Mouse (Mus musculus) urinary bladder, postnatal 25 days (tissue): ENCODE data around the gene H2-Q7.
A peak's percentile ranks its signal among the peaks of the same experiment; 100 is the strongest.
"Not testable (repeated sequence)": the region's sequence is repeated elsewhere in the genome, so short reads cannot be mapped to it uniquely, and the experiment has no call there.

Experiments used
- DNase-seq: peaks from one replicate; pipeline ENCODE4 v3.0.0; 2022; ENCODE audit warnings: low spot score

H2-Q7 gene

GRCm38 (mm10) chr17:35438885-35439284, at the start of gene H2-Q7:
TSS of gene H2-Q7 (plus strand) at chr17:35439155.
- DNase-seq, result peak; percentile 72

DNA sequence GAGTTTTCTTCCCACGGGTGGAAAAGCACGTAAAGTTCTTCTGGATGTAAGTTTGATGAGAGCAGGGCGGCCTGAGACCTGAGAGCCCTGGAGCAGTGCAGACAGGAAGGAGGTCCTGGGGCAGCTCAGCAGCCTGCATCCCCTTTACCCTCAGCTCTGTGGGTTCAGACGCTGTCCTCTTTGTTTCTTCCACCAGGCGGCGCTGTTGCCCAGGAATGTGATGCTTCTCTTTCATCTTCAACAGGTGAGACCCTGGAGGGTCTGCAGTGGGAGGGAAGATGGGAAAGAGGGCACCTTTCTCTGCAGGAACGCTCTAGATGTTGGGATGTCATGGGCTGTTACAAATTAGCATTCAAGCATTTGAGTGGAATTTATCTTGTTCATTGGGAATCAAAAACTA, 49.2 kb upstream of the H2-Q7 start:
- peak; percentile 24 for DNase-seq

DNA sequence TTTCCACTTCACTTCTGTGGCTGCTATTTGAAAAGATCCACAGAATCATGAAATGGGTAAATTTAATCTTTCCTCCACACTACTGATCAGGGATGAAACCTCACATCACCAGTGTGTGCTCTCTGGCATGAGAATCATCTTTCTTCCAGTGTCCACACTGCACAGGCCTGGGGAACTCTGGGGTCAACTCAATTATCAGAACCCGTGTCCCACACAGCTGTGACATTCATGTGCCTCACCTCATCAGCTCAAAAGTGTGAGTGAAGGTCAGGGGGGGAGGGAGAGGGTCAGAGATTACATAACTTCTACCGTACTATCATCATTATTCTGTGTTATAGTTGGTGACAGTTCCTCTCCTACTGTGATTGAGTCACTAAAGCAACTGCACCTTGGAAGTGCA, 46.3 kb upstream of the H2-Q7 start:
- DNase-seq, result not testable (repeated sequence)

- not testable (repeated sequence) for DNase-seq
Measured at GRCm38 (mm10) chr17:35393864-35394800, 44.8 kb upstream of the H2-Q7 start.

- DNase-seq, result not testable (repeated sequence)
Measured at GRCm38 (mm10) chr17:35396956-35397355, 42.0 kb upstream of the H2-Q7 start.

- not testable (repeated sequence) for DNase-seq
Measured at GRCm38 (mm10) chr17:35413057-35413456, 25.9 kb upstream of the H2-Q7 start.

- not testable (repeated sequence) for DNase-seq
Measured at GRCm38 (mm10) chr17:35415273-35416129, 23.5 kb upstream of the H2-Q7 start.

DNA sequence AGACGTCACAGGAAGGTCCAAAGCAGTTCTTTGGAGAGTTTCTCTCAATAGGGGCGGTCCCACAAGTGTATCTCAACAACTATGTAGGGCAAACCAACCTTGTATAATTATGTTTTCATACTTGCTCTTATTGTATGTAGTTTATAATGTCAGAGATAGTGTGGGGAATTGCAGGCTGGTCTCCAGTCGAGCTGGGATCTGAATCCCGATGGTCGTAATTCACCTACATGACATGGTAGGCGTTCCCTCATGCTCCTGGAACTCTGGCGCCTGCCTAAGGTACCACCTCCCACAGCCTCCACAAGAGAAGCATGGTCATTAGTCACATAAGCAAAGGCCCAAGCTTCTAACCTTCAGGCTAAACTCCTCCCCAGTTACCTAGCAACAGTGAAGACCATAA, 20.2 kb upstream of the H2-Q7 start:
- no peak for DNase-seq

DNA sequence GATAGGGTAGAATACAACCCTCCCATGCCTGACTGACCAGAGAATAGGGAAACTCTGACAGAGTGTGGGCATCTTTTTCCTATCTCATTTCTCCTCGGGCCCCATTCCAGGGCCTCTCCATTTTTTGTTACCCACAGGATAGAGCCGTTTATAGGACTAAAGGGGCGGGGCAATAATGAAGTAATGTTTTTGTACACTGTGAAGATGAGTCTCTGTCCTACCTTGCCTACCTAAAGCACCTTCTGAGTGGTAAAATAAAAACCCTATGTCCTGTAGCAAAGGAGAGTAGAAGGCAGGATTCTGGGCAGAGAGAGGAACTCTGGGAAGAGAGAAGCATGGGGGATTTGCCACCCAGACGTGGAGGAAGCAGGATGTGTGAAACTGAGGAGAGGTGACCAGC, 19.4 kb upstream of the H2-Q7 start:
- DNase-seq, result not testable (repeated sequence)

GRCm38 (mm10) chr17:35420206-35420810, 18.6 kb upstream of the H2-Q7 start:
- peak; percentile 24 for DNase-seq

DNA sequence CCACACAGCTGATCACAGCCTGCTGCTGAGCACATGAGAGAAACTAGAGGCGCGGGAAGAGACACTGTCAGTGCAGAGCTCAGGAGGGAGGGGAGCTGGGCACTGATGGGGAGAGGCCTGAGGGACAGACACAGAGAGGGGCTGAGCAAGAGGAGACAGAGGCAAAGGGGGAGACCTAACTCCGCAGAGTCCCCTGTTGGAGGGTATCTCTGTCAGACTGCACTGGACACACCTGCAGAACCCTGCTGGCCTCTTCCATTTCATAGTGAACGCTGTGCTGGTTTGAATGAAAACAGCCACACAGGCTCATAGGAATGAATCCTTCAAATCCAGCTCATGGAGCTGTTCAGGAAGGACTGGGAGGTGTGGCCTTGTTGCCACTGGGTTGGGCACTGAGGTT, 17.6 kb upstream of the H2-Q7 start:
- DNase-seq, result not testable (repeated sequence)

GRCm38 (mm10) chr17:35422360-35422759, 16.6 kb upstream of the H2-Q7 start:
- not testable (repeated sequence) for DNase-seq

GRCm38 (mm10) chr17:35423131-35423810, 15.7 kb upstream of the H2-Q7 start:
- DNase-seq, result not testable (repeated sequence)

DNA sequence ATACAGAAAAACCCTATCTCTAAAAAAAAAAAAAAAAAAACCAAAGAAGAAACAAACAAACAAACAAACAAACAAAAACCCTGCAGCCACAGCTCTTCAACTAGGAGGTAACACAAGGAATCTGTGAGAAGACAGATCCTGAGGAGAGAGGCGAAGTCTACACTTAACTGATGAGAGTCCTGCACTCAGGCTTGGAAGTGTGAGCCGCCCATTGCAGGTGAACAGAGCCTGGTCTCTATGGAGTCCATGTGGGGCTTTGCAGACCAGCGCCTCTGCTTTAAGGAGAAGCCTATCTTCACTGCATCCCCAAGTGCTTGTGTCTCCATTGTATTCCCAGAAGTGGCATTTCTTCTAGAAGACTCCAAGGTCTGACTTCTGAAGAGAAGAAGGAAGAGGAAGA, 14.8 kb upstream of the H2-Q7 start:
- not testable (repeated sequence) for DNase-seq

DNA sequence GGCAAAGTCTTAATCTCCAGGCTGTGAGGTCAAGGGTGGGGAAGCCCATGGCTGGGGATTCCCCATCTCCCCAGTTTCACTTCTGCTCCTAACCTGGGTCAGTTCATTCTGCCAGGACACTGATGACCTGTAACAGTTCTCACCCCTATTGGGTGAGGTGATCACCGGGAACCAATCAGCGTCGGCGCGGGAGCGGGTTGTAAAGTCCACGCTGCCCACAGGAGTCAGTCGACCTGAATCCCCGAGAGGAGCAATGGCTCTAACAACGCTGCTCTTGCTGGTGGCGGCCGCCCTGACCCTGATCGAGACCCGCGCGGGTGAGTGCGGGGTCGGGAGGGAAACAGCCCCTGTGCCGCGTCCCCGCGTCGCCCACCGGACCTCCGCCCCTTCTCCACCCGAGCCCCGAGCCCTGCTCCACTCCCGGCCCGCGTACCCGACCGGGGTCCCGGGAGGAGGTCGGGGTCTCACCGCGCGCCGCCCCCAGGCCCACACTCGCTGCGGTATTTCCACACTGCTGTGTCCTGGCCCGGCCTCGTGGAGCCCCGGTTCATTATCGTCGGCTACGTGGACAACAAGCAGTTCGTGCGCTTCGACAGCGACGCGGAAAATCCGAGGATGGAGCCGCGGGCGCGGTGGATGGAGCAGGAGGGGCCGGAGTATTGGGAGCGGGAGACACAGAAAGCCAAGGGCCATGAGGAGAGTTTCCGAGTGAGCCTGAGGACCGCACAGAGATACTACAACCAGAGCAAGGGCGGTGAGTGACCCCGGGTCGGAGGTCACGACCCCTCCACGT, 14.1 kb upstream of the H2-Q7 start, which contains the start of gene H2-Q6:
Gene H2-Q6, plus strand, starts transcription at position 227 of the 793 bp plus-strand sequence.
- peak; percentile 48 for DNase-seq

GRCm38 (mm10) chr17:35425474-35425873, 13.5 kb upstream of the H2-Q7 start:
- not testable (repeated sequence) for DNase-seq

- not testable (repeated sequence) for DNase-seq
Measured at GRCm38 (mm10) chr17:35428883-35429282, 10.1 kb upstream of the H2-Q7 start.

DNA sequence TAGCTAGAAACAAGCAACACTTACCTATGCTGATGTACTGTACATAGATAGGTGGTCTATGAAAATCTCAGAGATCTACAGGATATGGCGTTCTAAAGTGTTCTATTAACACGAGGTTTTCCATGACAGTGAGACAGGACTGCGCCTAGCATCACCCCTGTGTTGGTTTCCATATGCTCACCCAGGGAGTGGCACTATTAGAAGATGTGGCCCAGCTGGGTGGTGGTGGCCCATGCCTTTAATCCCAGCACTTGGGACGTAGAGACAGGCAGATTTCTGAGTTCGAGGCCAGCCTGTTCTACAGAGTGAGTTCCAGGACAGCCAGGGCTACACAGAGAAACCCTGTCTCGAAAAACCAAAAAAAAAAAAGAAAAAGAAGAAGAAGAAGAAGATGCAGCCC, 8.3 kb upstream of the H2-Q7 start:
- not testable (repeated sequence) for DNase-seq

DNA sequence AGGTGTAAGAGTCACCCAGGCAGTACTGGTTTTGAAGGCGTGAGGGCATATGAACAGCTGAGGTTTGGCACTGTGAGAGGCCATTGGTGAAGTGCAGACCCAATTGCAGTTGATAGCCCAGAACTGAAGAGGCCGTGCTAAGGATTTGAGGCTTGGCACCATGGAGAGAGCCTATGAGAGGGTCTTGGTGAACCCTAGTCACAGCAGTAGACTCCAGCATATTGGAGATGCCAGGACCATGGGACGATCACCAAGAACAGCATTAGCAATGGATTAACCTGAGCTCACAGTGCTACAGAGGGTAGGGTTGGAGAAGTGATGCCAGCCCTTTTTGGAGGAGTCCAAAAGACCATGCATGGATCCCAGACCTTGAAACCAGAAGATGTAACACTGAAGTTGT, 6.8 kb upstream of the H2-Q7 start:
- DNase-seq, result not testable (repeated sequence)

DNA sequence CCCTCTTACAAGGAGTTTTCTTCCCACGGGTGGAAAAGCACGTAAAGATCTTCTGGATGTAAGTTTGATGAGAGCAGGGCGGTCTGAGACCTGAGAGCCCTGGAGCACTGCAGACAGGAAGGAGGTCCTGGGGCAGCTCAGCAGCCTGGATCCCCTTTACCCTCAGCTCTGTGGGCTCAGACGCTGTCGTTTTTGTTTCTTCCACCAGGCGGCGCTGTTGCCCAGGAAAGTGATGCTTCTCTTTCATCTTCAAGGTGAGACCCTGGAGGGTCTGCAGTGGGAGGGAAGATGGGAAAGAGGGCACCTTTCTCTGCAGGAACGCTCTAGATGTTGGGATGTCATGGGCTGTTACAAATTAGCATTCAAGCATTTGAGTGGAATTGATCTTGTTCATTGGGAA, 4.1 kb upstream of the H2-Q7 start:
- DNase-seq, result not testable (repeated sequence)

DNA sequence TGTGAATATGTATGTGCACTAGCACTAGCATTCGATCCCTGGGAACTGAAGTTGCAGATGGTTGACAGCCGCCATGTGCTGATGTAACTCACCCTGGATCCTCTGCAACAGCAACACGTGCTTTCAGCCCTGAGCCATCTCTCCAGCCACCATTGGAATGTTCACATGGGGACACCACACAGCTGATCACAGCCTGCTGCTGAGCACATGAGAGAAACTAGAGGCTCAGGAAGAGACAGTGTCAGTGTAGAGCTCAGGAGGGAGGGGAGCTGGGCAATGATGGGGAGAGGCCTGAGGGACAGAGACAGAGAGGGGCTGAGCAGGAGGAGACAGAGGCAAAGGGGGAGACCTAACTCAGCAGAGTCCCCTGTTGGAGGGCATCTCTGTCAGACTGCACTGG, 3.4 kb upstream of the H2-Q7 start:
- not testable (repeated sequence) for DNase-seq
